Mouse (Mus musculus) stomach, postnatal 0 days (tissue): ENCODE data around the gene Rnf217. TPM values are rescaled to one million over a fixed set of nuclear protein-coding genes. Genes with fewer than 3 reads are reported as not detected.

Experiments
- ATAC-seq: fragments of 200-750 bp; cut with Nextera tagmentation; 2 replicates; pipeline ENCODE4 v1.8.0; 2017; ENCODE audit not compliant: low FRiP score, low TSS enrichment
- DNase-seq: peaks from one replicate; pipeline ENCODE4 v3.0.0-alpha.2; 2016; ENCODE audit warnings: low spot score
- H3K27ac ChIP-seq: fragments of 300-500 bp; sonication (generic); replicated peaks from 2 replicates; pipeline ENCODE4 v1.5.1; 2014; ENCODE audit warnings: mild to moderate bottlenecking, control low read depth
- H3K27me3 ChIP-seq: fragments of 300-500 bp; sonication (generic); 2 replicates; pipeline ENCODE4 v1.6.1; 2014; ENCODE audit warnings: low read length; ENCODE audit not compliant: control insufficient read depth, insufficient read depth
- H3K36me3 ChIP-seq: fragments of 300-500 bp; sonication (generic); 2 replicates; pipeline ENCODE4 v1.6.1; 2014; ENCODE audit warnings: low read length, mixed read lengths; ENCODE audit not compliant: control insufficient read depth, insufficient read depth
- H3K4me1 ChIP-seq: fragments of 300-500 bp; sonication (generic); replicated peaks from 2 replicates; pipeline ENCODE4 v1.6.1; 2014; ENCODE audit warnings: antibody characterized with exemption; ENCODE audit not compliant: control insufficient read depth, insufficient read depth
- H3K4me2 ChIP-seq: fragments of 300-500 bp; sonication (generic); replicated peaks from 2 replicates; pipeline ENCODE4 v1.6.1; 2014; ENCODE audit warnings: low read depth, mild to moderate bottlenecking, control low read depth, moderate library complexity
- H3K4me3 ChIP-seq: fragments of 300-500 bp; sonication (generic); 2 replicates; pipeline ENCODE4 v1.5.1; 2014; ENCODE audit warnings: low read depth, low read length, control low read depth
- H3K9ac ChIP-seq: fragments of 300-500 bp; sonication (generic); 2 replicates; pipeline ENCODE4 v1.6.1; 2014; ENCODE audit warnings: mild to moderate bottlenecking, low read length, control low read depth, mixed read lengths
- H3K9me3 ChIP-seq: fragments of 300-500 bp; sonication (generic); 2 replicates; pipeline ENCODE4 v1.6.1; 2016; ENCODE audit warnings: low read length; ENCODE audit not compliant: control insufficient read depth
- CTCF ChIP-seq: IDR thresholded peaks from 2 replicates; pipeline ENCODE4 v1.5.1; 2016; ENCODE audit warnings: antibody characterized with exemption, low read depth, mild to moderate bottlenecking, moderate library complexity
- EP300 ChIP-seq: optimal IDR thresholded peaks from 2 replicates; pipeline ENCODE3; 2016; ENCODE audit warnings: antibody characterized with exemption
- WGBS: fragments of 180-500 bp; shearing (Covaris S2); extraction: QIAGEN DNeasy Blood & Tissue Kit; methylation state at CpG from one replicate; pipeline ENCODE4 v1.1.7; 2014; 5-methylcytosine and 5-hydroxymethylcytosine counted together
- polyA plus RNA-seq: library from polyadenylated mRNA; unstranded; fragments of >200 nt; fragmentation: Nextera tagmentation; extraction: Ambion mirVana; gene quantifications from 2 replicates; pipeline ENCODE4 v1.2.1, GENCODE M21; 2015

Rnf217 gene
- polyA plus RNA-seq, 1 experiment from 2014 or later = 1.1 TPM

- H3K4me2 ChIP-seq = no peak overlapping the region
- H3K27ac ChIP-seq = no peak overlapping the region
- 77% methylated on average over 1 of the region's 1 CpGs for WGBS
- DNase-seq = peak; percentile 49
- no peaks in the 10 kb centered on the region for H3K36me3 ChIP-seq
- no peak overlapping the region for H3K9ac ChIP-seq
- ATAC-seq = peak; percentile 76
- no peaks in the 10 kb centered on the region for H3K27me3 ChIP-seq
- H3K4me3 ChIP-seq = no peak overlapping the region
- no peaks in the 10 kb centered on the region for H3K4me1 ChIP-seq
- TF ChIP-seq EP300 (no peak), CTCF (peak; percentile 68)
- H3K9me3 ChIP-seq = no peaks in the 10 kb centered on the region
Measured at GRCm38 (mm10) chr10:31519420-31519819, 89.6 kb downstream of the Rnf217 start.

GRCm38 (mm10) chr10:31518210-31518609 is 90.8 kb downstream of the Rnf217 start:
- no peak overlapping the region for H3K4me3 ChIP-seq
- H3K9ac ChIP-seq = no peak overlapping the region
- no peak for ATAC-seq
- H3K4me2 ChIP-seq = no peak overlapping the region
- no peaks in the 10 kb centered on the region for H3K36me3 ChIP-seq
- 93% methylated on average over 4 of the region's 4 CpGs for WGBS
- H3K27me3 ChIP-seq = no peaks in the 10 kb centered on the region
- H3K27ac ChIP-seq = no peak overlapping the region
- DNase-seq = no peak
- TF ChIP-seq EP300 = no peak
- no peak for TF ChIP-seq CTCF
- no peaks in the 10 kb centered on the region for H3K9me3 ChIP-seq
- H3K4me1 ChIP-seq = no peaks in the 10 kb centered on the region

- H3K36me3 ChIP-seq = no peaks in the 10 kb centered on the region
- no peaks in the 10 kb centered on the region for H3K27me3 ChIP-seq
- peak; percentile 54 for DNase-seq
- H3K4me3 ChIP-seq = no peak overlapping the region
- peak; percentile 93 for ATAC-seq
- TF ChIP-seq EP300 (no peak), CTCF (no peak)
- H3K4me2 ChIP-seq = no peak overlapping the region
- no peak overlapping the region for H3K9ac ChIP-seq
- WGBS = 53% methylated on average over 4 of the region's 4 CpGs
- no peaks in the 10 kb centered on the region for H3K4me1 ChIP-seq
- no peak overlapping the region for H3K27ac ChIP-seq
- no peaks in the 10 kb centered on the region for H3K9me3 ChIP-seq
Measured at GRCm38 (mm10) chr10:31517192-31517591, 91.8 kb downstream of the Rnf217 start.

DNA sequence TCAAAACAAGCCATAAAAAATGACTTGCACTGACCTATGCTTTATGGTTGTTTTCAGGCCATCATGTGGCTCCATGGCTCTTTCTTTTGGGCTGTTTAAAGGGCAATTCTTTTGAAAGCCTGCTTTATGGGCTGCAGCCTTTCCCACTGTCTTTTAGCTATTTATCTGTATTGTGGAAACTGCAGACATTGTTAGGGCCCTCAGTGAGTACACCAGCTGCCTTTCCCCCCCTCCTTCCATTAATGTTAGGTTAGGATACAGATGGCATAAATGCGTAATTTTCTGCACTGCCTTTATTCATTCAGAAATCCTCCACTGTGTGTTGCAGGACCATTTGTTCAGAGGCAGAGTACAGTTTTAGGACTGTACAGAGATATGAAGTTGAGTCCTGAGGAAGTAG is 93.1 kb downstream of the Rnf217 start:
- no peaks in the 10 kb centered on the region for H3K9me3 ChIP-seq
- H3K36me3 ChIP-seq = no peaks in the 10 kb centered on the region
- H3K4me2 ChIP-seq = no peak overlapping the region
- TF ChIP-seq EP300 (no peak), CTCF (no peak)
- H3K9ac ChIP-seq = no peak overlapping the region
- no peak for DNase-seq
- H3K4me1 ChIP-seq = no peaks in the 10 kb centered on the region
- H3K27ac ChIP-seq = no peak overlapping the region
- 94% methylated on average over 1 of the region's 1 CpGs for WGBS
- H3K27me3 ChIP-seq = no peaks in the 10 kb centered on the region
- no peak for ATAC-seq
- no peak overlapping the region for H3K4me3 ChIP-seq

GRCm38 (mm10) chr10:31504134-31504551 is 104.8 kb downstream of the Rnf217 start:
- no peaks in the 10 kb centered on the region for H3K9me3 ChIP-seq
- peak; percentile 27 for DNase-seq
- no peak overlapping the region for H3K4me2 ChIP-seq
- WGBS = 26% methylated on average over 3 of the region's 3 CpGs
- no peaks in the 10 kb centered on the region for H3K27me3 ChIP-seq
- peak; percentile 60 for TF ChIP-seq CTCF
- TF ChIP-seq EP300 = no peak
- H3K9ac ChIP-seq = no peak overlapping the region
- H3K36me3 ChIP-seq = no peaks in the 10 kb centered on the region
- no peak overlapping the region for H3K4me3 ChIP-seq
- no peaks in the 10 kb centered on the region for H3K4me1 ChIP-seq
- ATAC-seq = 0 out of 2 replicates have a peak, but pooled peaks have one; percentile 35
- H3K27ac ChIP-seq = no peak overlapping the region

DNA sequence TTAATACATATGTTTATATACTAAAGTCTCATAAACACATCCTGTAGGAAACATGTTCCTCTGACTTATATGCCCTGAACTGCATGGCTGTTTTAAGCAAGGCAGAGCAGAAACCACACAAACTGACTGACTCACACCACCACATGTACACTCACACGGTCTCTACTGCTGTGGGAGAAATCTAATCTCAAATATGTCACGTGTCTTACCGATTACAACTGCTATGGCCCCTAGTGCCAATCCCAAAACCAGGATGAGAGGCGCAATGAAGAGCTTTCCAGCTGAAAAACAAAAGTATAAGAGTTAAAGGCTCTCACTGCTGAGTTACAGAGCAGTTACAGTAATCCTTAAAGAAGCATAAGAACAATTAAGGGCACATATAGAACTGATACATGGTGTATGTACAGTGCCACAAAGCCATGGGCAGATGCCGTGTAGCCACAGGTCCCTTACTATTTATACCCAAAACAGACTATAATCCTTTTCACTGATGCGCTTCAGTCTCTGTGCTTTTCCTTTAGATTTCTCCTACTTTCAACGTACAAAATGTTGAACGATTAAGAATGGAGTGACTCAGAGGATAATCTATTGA is 105.3 kb downstream of the Rnf217 start:
- Histone ChIP-seq H3K4me1 (no peaks in the 10 kb centered on the region), H3K4me2 (no peak overlapping the region), H3K9ac (no peak overlapping the region), H3K27ac (no peak overlapping the region), H3K9me3 (no peaks in the 10 kb centered on the region), H3K36me3 (no peaks in the 10 kb centered on the region), H3K4me3 (no peak overlapping the region), H3K27me3 (no peaks in the 10 kb centered on the region)
- 75% methylated on average over 8 of the region's 8 CpGs for WGBS
- TF ChIP-seq EP300 (no peak), CTCF (no peak)
- ATAC-seq (no peak), DNase-seq (no peak)
